Mouse (Mus musculus): Measurements from ENCODE around the gene Pnpla6.

DNA sequence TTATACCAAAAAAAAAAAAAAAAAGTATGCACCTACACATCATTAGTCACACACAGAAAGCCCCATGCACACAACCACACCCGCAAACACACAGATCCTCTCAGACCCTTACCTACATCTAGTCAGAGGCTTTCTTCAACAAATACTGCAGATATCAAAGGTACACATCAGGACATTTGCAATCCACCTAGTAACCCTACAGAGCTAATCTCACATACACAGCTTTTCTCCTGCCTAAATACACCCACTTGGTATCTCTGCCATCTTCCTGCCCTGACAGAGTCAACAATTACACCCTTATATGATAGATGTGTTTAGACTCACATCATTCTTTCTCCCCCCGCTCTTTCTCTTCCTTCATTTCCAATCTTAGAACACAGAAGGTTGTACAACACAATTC is 71.3 kb downstream of the Pnpla6 start:
- 0 out of 2 replicates have a peak, but pooled peaks have one; percentile 8 for TF ChIP-seq EP300 (IDR thresholded peaks at IDR 0.05; ENCODE audit: low read depth)
- TF ChIP-seq CTCF (IDR thresholded peaks at IDR 0.05; ENCODE audit: low read depth), result no peak

Measured in liver, postnatal 0 days (tissue).